Mouse (Mus musculus): ENCODE measurements at regions not wholly inside any gene's neighbourhood (a gene's known extent, or its start where the extent isn't known, plus 50 kb on each side); places are given as distances from the start of the nearest gene placed in this dataset.

GRCm38 (mm10) chr12:59312703-59313102 is 93.2 kb upstream of the Fbxo33 start:
- peak; percentile 2 for DNase-seq (ENCODE audit: extremely low read depth, low read depth)

DNA sequence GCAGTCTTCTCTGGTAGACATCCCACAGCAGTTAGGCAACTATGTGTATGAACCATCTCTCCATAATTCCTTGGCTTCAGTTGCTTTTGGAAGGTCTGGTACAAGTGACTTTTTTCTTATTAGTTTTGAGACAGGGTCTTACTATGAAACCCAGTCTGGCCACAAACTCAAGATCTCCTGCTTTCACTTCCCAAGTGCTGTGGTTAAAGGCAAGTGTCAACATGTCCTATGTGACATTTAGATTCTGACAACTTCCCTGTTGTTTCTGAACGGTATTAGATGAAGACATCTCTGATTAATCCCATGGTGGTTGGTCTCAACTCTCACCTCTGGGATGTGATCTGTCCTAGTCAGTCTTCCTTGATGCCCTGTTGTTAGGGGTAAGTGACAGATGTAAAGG is 88.4 kb upstream of the Fbxo33 start:
- DNase-seq (ENCODE audit: extremely low read depth, low read depth), result no peak

DNA sequence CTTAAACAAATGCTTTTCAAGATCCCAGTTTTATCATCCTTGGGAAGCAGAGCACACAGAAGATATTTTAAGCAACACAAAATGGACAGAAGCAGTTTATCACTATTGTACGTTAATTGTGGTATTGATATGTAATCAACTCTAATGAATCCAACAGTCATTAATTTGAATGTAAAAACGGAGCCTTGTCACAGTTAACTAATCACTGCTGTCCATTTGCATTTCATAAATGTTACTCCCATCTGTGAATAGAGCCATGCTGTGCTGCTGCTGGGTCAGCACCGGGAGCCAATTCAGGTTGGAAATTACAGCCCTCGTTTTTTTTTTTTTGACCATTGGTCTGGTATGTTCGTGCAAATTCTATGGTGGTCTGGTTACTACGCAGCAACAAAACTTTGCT is 85.0 kb upstream of the Fbxo33 start:
- DNase-seq (ENCODE audit: extremely low read depth, low read depth), result no peak
